Mouse (Mus musculus) hindbrain, postnatal 0 days (tissue): ENCODE data around the gene Gnpat. TPM values are rescaled to one million over a fixed set of nuclear protein-coding genes. Genes with fewer than 3 reads are reported as not detected.

ENCODE experiments used
- ATAC-seq: fragments of 200-750 bp; cut with Nextera tagmentation; 2 replicates; pipeline ENCODE4 v1.8.0; 2017; ENCODE audit warnings: mild to moderate bottlenecking, moderate TSS enrichment, moderate library complexity
- DNase-seq: peaks from one replicate; pipeline ENCODE4 v3.0.0-alpha.2; 2015; ENCODE audit warnings: low spot score
- H3K27ac ChIP-seq: fragments of 300-500 bp; sonication (generic); 2 replicates; pipeline ENCODE4 v1.5.1; 2014; ENCODE audit warnings: mild to moderate bottlenecking
- H3K27me3 ChIP-seq: fragments of 300-500 bp; sonication (generic); 2 replicates; pipeline ENCODE4 v1.6.1; 2014; ENCODE audit warnings: low read length, mixed read lengths; ENCODE audit not compliant: insufficient read depth
- H3K36me3 ChIP-seq: fragments of 300-500 bp; sonication (generic); 2 replicates; pipeline ENCODE4 v1.6.1; 2014; ENCODE audit warnings: low read length, mixed read lengths; ENCODE audit not compliant: insufficient read depth
- H3K4me1 ChIP-seq: fragments of 300-500 bp; sonication (generic); 2 replicates; pipeline ENCODE4 v1.6.1; 2014; ENCODE audit warnings: antibody characterized with exemption, low read length, mixed read lengths; ENCODE audit not compliant: insufficient read depth
- H3K4me2 ChIP-seq: fragments of 300-500 bp; sonication (generic); 2 replicates; pipeline ENCODE4 v1.6.1; 2014; ENCODE audit warnings: low read depth, mild to moderate bottlenecking, low read length, moderate library complexity, mixed read lengths
- H3K4me3 ChIP-seq: fragments of 300-500 bp; sonication (generic); 2 replicates; pipeline ENCODE4 v1.5.1; 2014; ENCODE audit warnings: low read length
- H3K9ac ChIP-seq: fragments of 300-500 bp; sonication (generic); replicated peaks from 2 replicates; pipeline ENCODE4 v1.6.1; 2014; ENCODE audit warnings: mild to moderate bottlenecking, low read length, moderate library complexity, mixed read lengths
- H3K9me3 ChIP-seq: fragments of 300-500 bp; sonication (generic); 2 replicates; pipeline ENCODE4 v1.6.1; 2016; ENCODE audit warnings: low read length, mixed read lengths
- CTCF ChIP-seq: IDR thresholded peaks from 2 replicates; pipeline ENCODE4 v1.5.1; 2016; ENCODE audit warnings: antibody characterized with exemption, control low read depth, low read depth
- whole genome bisulfite sequencing: fragments of 180-500 bp; shearing (Covaris S2); extraction: QIAGEN DNeasy Blood & Tissue Kit; methylation state at CpG from one replicate; pipeline ENCODE4 v1.1.7; 2014; 5-methylcytosine and 5-hydroxymethylcytosine counted together
- polyA plus RNA-seq: library from polyadenylated mRNA; unstranded; fragments of >200 nt; fragmentation: Nextera tagmentation; extraction: Ambion mirVana; gene quantifications from 2 replicates; pipeline ENCODE4 v1.2.1, GENCODE M21; 2015
- total RNA-seq: library from RNA; depleted of rRNA; stranded (reverse); fragments of >200 nt; gene quantifications from 2 replicates; pipeline ENCODE4 v1.2.3, GENCODE M21; 2014; rRNA removed

The Gnpat gene
- total and polyA plus RNA-seq, 2 experiments from 2014 or later, result 47.2 to 53.5 TPM

- Histone ChIP-seq H3K9ac (no peak overlapping the region), H3K36me3 (peaks cover 5% of the 10 kb centered on the region), H3K4me3 (no peak overlapping the region), H3K4me1 (no peaks in the 10 kb centered on the region), H3K27ac (no peak overlapping the region), H3K9me3 (no peaks in the 10 kb centered on the region), H3K4me2 (no peak overlapping the region), H3K27me3 (no peaks in the 10 kb centered on the region)
- TF ChIP-seq CTCF, result no peak
- DNase-seq, result peak; percentile 10
- 71% methylated on average over 5 of the region's 5 CpGs for WGBS
- ATAC-seq, result no peak
Observed at GRCm38 (mm10) chr8:124935116-124935515, 72.3 kb downstream of the Gnpat start.

- 97% methylated on average over 10 of the region's 10 CpGs for WGBS
- TF ChIP-seq CTCF, result no peak
- DNase-seq, result no peak
- H3K36me3 ChIP-seq, result peaks cover 5% of the 10 kb centered on the region
- no peaks in the 10 kb centered on the region for H3K4me1 ChIP-seq
- H3K27ac ChIP-seq, result no peak overlapping the region
- no peaks in the 10 kb centered on the region for H3K27me3 ChIP-seq
- no peak overlapping the region for H3K4me2 ChIP-seq
- no peak overlapping the region for H3K9ac ChIP-seq
- no peak overlapping the region for H3K4me3 ChIP-seq
- H3K9me3 ChIP-seq, result no peaks in the 10 kb centered on the region
- ATAC-seq, result no peak
Observed at GRCm38 (mm10) chr8:124936699-124937098, 73.9 kb downstream of the Gnpat start.

- H3K36me3 ChIP-seq, result peaks cover 5% of the 10 kb centered on the region
- no peak overlapping the region for H3K9ac ChIP-seq
- WGBS, result 94% methylated on average over 4 of the region's 4 CpGs
- H3K4me3 ChIP-seq, result no peak overlapping the region
- no peak overlapping the region for H3K27ac ChIP-seq
- no peaks in the 10 kb centered on the region for H3K9me3 ChIP-seq
- no peak for ATAC-seq
- TF ChIP-seq CTCF, result no peak
- no peaks in the 10 kb centered on the region for H3K27me3 ChIP-seq
- DNase-seq, result no peak
- no peaks in the 10 kb centered on the region for H3K4me1 ChIP-seq
- H3K4me2 ChIP-seq, result no peak overlapping the region
Observed at GRCm38 (mm10) chr8:124937293-124937692, 74.5 kb downstream of the Gnpat start.

Other genes starting within 250 kb of the Gnpat start
- gene 2310022B05Rik, start 199.7 kb upstream of the Gnpat start, total RNA-seq, result 100 and 106 TPM in 2 replicates
- gene 2310022B05Rik, start 199.7 kb upstream of the Gnpat start, polyA plus RNA-seq, result 27.0 and 30.2 TPM in 2 replicates
- 63.1 and 64.2 TPM in 2 replicates for gene Ttc13, start 141.1 kb upstream of the Gnpat start, total RNA-seq
- gene Ttc13, start 141.1 kb upstream of the Gnpat start, polyA plus RNA-seq, result 57.5 and 58.6 TPM in 2 replicates
- gene Arv1, start 140.9 kb upstream of the Gnpat start, total RNA-seq, result 11.1 and 17.5 TPM in 2 replicates
- 31.5 and 33.5 TPM in 2 replicates for gene Arv1, start 140.9 kb upstream of the Gnpat start, polyA plus RNA-seq
- 0.25 TPM in 1 of 2 replicates, not detected in the other for gene Fam89a, start 111.2 kb upstream of the Gnpat start, total RNA-seq
- gene Fam89a, start 111.2 kb upstream of the Gnpat start, polyA plus RNA-seq, result 0.45 and 0.87 TPM in 2 replicates
- gene Trim67, start 69.9 kb upstream of the Gnpat start, total RNA-seq, result 75.3 and 83.9 TPM in 2 replicates
- 19.2 and 19.5 TPM in 2 replicates for gene Trim67, start 69.9 kb upstream of the Gnpat start, polyA plus RNA-seq
- gene 2810004N23Rik, start 87 bp downstream of the Gnpat start, total RNA-seq, result 22.8 and 26.6 TPM in 2 replicates
- 21.4 and 21.8 TPM in 2 replicates for gene 2810004N23Rik, start 87 bp downstream of the Gnpat start, polyA plus RNA-seq
- gene Exoc8, start 34.7 kb downstream of the Gnpat start, total RNA-seq, result 28.3 and 36.8 TPM in 2 replicates
- gene Exoc8, start 34.7 kb downstream of the Gnpat start, polyA plus RNA-seq, result 10.8 and 10.9 TPM in 2 replicates
- 10.6 and 11.6 TPM in 2 replicates for gene Sprtn, start 34.9 kb downstream of the Gnpat start, total RNA-seq
- gene Sprtn, start 34.9 kb downstream of the Gnpat start, polyA plus RNA-seq, result 5.8 and 6.0 TPM in 2 replicates
- gene Egln1, start 86.3 kb downstream of the Gnpat start, total RNA-seq, result 41.6 and 45.1 TPM in 2 replicates
- gene Egln1, start 86.3 kb downstream of the Gnpat start, polyA plus RNA-seq, result 13.5 and 14.1 TPM in 2 replicates
- 81.1 and 89.5 TPM in 2 replicates for gene Tsnax, start 150.0 kb downstream of the Gnpat start, total RNA-seq
- 176 and 177 TPM in 2 replicates for gene Tsnax, start 150.0 kb downstream of the Gnpat start, polyA plus RNA-seq
- gene Disc1, start 191.2 kb downstream of the Gnpat start, total RNA-seq, result 7.1 and 10.7 TPM in 2 replicates
- 2.2 and 2.5 TPM in 2 replicates for gene Disc1, start 191.2 kb downstream of the Gnpat start, polyA plus RNA-seq